Mouse (Mus musculus) kidney, embryonic 15.5 days (tissue): ENCODE measurements around the gene Lat2. TPM values are rescaled to one million over a fixed set of nuclear protein-coding genes. Genes with fewer than 3 reads are reported as not detected.

Experiments
- ATAC-seq: fragments of 200-750 bp; cut with Nextera tagmentation; replicated peaks from 2 replicates; pipeline ENCODE4 v1.8.0; 2017; ENCODE audit warnings: moderate TSS enrichment; ENCODE audit not compliant: low FRiP score
- H3K27ac ChIP-seq: fragments of 300-500 bp; sonication (generic); 2 replicates; pipeline ENCODE4 v1.5.1; 2015; ENCODE audit warnings: mild to moderate bottlenecking, inconsistent platforms
- H3K27me3 ChIP-seq: fragments of 300-500 bp; sonication (generic); 2 replicates; pipeline ENCODE4 v1.6.1; 2015; ENCODE audit warnings: inconsistent platforms
- H3K36me3 ChIP-seq: fragments of 300-500 bp; sonication (generic); 2 replicates; pipeline ENCODE4 v1.6.1; 2015; ENCODE audit warnings: inconsistent platforms
- H3K4me1 ChIP-seq: fragments of 300-500 bp; sonication (generic); 2 replicates; pipeline ENCODE4 v1.6.1; 2015; ENCODE audit warnings: inconsistent platforms
- H3K4me2 ChIP-seq: fragments of 300-500 bp; sonication (generic); 2 replicates; pipeline ENCODE4 v1.6.1; 2015; ENCODE audit warnings: moderate library complexity, mild to moderate bottlenecking, inconsistent platforms
- H3K4me3 ChIP-seq: fragments of 300-500 bp; sonication (generic); replicated peaks from 2 replicates; pipeline ENCODE4 v1.5.1; 2015; ENCODE audit warnings: mild to moderate bottlenecking, inconsistent platforms
- H3K9ac ChIP-seq: fragments of 300-500 bp; sonication (generic); 2 replicates; pipeline ENCODE4 v1.6.1; 2015; ENCODE audit warnings: mild to moderate bottlenecking, inconsistent platforms
- H3K9me3 ChIP-seq: fragments of 300-500 bp; sonication (generic); replicated peaks from 2 replicates; pipeline ENCODE4 v1.6.1; 2016; ENCODE audit warnings: inconsistent platforms
- WGBS: fragments of 180-500 bp; shearing (Covaris S2); methylation state at CpG from one replicate; pipeline ENCODE4 v1.1.7; 2015; ENCODE audit warnings: mixed read lengths; 5-methylcytosine and 5-hydroxymethylcytosine counted together
- polyA plus RNA-seq: library from polyadenylated mRNA; unstranded; fragments of >200 nt; fragmentation: Nextera tagmentation; extraction: Ambion mirVana; gene quantifications from 2 replicates; pipeline ENCODE4 v1.2.1, GENCODE M21; 2015

The Lat2 gene
- polyA plus RNA-seq, 1 experiment from 2014 or later, result 3.2 TPM

DNA sequence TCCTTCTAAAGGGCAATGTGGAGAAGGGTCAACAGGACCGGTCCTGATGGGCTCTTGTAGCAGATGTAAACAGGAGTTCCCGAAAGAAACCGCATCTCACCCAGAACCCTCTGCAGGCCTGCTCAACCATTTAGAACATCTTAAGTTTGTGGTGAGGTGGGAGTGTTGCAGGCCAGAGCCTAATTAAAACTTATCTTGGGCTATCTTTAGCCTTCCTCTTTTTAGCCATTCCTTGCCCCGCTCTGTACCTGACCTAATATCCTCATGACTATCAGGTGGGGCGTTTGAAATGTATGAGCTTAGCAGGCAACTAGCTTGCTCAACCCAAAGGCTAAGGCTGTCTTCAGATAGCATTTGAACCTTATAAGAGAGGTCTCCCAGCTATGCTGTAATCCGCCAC lies 49.1 kb downstream of the Lat2 start:
- no peak for ATAC-seq
- no peaks in the 10 kb centered on the region for H3K36me3 ChIP-seq
- no peaks in the 10 kb centered on the region for H3K27me3 ChIP-seq
- H3K4me2 ChIP-seq, result no peak overlapping the region
- no peak overlapping the region for H3K27ac ChIP-seq
- H3K9ac ChIP-seq, result no peak overlapping the region
- H3K4me1 ChIP-seq, result peaks cover 17% of the 10 kb centered on the region
- H3K4me3 ChIP-seq, result no peak overlapping the region
- no peaks in the 10 kb centered on the region for H3K9me3 ChIP-seq
- WGBS, result 90% methylated on average over 6 of the region's 6 CpGs

DNA sequence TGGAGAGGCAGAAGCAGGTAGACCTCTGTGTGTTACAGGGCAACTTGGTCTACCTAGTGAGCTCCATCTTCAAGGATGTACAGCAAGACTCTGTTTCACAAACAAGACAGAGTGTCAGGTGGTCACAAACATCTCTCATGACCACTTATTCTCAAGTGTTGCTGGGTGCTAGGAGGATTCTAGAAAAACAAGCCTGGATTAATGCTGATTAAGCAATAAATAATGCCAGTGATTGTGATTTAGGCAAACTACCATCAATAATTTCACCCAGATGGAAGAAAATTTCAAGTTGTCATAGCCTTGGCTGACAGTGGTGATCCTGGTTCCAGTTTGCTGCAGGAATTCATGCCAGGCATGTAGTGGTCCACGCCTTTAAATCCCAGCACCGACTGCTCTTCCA lies 50.6 kb downstream of the Lat2 start:
- Histone ChIP-seq H3K4me2 (no peak overlapping the region), H3K9ac (no peak overlapping the region), H3K27ac (no peak overlapping the region), H3K9me3 (no peaks in the 10 kb centered on the region), H3K36me3 (no peaks in the 10 kb centered on the region), H3K27me3 (no peaks in the 10 kb centered on the region), H3K4me1 (peaks cover 14% of the 10 kb centered on the region), H3K4me3 (no peak overlapping the region)
- 98% methylated on average over 2 of the region's 2 CpGs for WGBS
- no peak for ATAC-seq

DNA sequence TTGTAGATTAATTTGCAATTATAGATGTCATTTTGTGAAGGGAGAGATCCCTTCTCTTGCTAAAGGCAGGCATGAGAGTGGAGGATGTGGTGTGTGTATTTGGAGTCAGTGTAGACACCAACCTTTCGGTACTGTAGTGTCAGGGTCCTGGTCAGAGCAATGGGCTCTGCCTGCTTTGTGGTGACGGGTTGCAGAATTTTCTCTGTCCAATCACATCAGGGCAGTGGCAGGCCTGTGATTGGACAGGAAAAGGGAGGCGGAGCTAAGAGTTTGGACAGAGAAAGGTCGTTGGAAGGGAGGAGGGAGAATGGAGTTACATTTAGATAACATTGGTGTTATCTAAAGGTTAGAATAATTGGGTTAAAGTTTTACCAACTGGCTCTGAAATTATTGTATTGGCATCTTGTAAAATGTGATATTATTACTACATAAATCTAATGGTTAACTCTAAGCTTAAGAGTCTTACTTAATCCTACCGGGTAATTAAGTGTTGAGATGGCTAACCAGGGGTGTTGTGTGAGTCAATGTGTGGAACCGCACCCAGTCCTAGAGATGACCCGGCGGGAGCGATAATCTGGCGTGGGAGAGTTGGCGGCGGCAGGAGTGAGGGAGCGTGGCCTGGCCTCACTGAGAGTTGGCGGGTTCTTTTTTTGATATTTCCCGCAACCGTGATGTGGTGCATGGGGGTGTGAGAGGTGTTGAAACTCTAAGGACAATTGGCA lies 54.2 kb downstream of the Lat2 start:
- no peak overlapping the region for H3K4me2 ChIP-seq

DNA sequence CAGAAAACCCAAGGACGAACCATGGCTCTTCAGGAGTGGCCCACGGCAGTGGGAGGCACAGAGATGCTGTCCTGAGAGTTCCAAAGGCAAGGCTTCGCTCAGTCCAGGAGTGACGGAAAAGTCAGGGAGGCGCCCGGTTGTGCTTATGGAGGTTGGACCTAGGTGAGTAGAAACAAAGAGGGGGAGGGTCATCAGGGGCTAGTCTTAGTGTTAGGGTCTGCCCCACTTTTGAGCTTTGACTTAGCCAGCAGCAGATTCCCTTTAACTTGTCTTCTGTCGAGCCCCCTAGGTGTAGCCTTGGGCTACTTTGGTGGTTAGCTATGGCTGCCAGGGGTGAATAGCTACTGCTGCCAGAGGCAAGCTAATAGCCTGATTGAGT lies 54.8 kb downstream of the Lat2 start, which contains the start of gene Syna:
TSS of gene Syna (minus strand) at position 101 of the 379 bp plus-strand sequence.
- no peak for ATAC-seq
- Histone ChIP-seq H3K27me3 (no peaks in the 10 kb centered on the region), H3K36me3 (no peaks in the 10 kb centered on the region), H3K9me3 (0 out of 2 replicates have a peak, but pooled peaks cover 3% of the 10 kb centered on the region), H3K9ac (no peak within 1 kb of the TSS), H3K4me2 (no peak within 1 kb of the TSS), H3K4me3 (no peak within 1 kb of the TSS), H3K4me1 (peaks cover 11% of the 10 kb centered on the region), H3K27ac (no peak within 1 kb of the TSS)
- WGBS, result 85% methylated on average over 7 of the region's 7 CpGs

More for the DNA sequence above, 54.2 kb downstream of the Lat2 start:
- H3K27me3 ChIP-seq, result no peaks in the 10 kb centered on the region
- peaks cover 5% of the 10 kb centered on the region for H3K4me1 ChIP-seq
- H3K4me3 ChIP-seq, result no peak overlapping the region
- H3K9me3 ChIP-seq, result 0 out of 2 replicates have a peak, but pooled peaks cover 3% of the 10 kb centered on the region
- 84% methylated on average over 16 of the region's 16 CpGs for WGBS
- H3K36me3 ChIP-seq, result no peaks in the 10 kb centered on the region
- no peak for ATAC-seq
- no peak overlapping the region for H3K27ac ChIP-seq
- H3K9ac ChIP-seq, result no peak overlapping the region

GRCm38 (mm10) chr5:134555463-134556164 lies 59.2 kb downstream of the Lat2 start:
- no peak overlapping the region for H3K9ac ChIP-seq
- H3K4me1 ChIP-seq, result peaks cover 32% of the 10 kb centered on the region
- no peaks in the 10 kb centered on the region for H3K36me3 ChIP-seq
- H3K4me3 ChIP-seq, result 0 out of 2 replicates have a peak overlapping the region, but pooled peaks have one; percentile 4
- ATAC-seq, result no peak; the same call in 1 of the 2 replicates
- 0 out of 2 replicates have a peak, but pooled peaks cover 3% of the 10 kb centered on the region for H3K9me3 ChIP-seq
- H3K27ac ChIP-seq, result peak overlapping the region; percentile 61
- H3K27me3 ChIP-seq, result no peaks in the 10 kb centered on the region
- WGBS, result 10% methylated on average over 20 of the region's 20 CpGs
- H3K4me2 ChIP-seq, result peak overlapping the region; percentile 43

DNA sequence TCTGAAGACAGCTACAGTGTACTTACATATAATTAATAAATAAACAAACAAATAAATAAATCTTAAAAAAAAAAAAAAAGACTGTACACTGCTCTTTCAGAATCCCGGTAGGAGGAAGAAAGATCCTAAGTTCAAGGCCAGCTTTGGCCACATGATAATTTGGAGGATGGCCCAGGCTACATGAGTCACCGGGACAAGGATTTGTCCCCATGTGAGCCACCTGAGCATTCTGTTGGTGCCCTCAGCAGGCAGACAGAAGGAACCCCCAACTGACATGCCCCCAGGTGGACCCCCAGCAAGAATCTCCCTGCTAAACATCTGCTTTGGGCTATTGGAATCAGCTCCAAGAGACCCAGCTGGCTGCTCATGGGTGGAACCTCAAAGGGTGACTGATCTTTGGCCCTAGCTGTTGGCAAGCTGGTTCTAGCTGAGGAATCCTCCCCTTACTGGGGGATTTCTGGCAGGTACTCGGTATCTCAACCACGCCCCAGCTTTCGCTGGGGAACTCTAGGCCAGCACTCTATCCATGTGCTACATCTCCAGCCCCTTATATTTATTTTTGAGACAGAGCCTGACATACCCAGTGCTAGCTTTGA lies 60.8 kb downstream of the Lat2 start:
- no peaks in the 10 kb centered on the region for H3K36me3 ChIP-seq
- H3K4me1 ChIP-seq, result peaks cover 45% of the 10 kb centered on the region
- no peak overlapping the region for H3K9ac ChIP-seq
- 82% methylated on average over 5 of the region's 5 CpGs for WGBS
- no peak overlapping the region for H3K4me3 ChIP-seq
- no peaks in the 10 kb centered on the region for H3K27me3 ChIP-seq
- H3K9me3 ChIP-seq, result 0 out of 2 replicates have a peak, but pooled peaks cover 3% of the 10 kb centered on the region
- no peak overlapping the region for H3K4me2 ChIP-seq
- ATAC-seq, result no peak
- H3K27ac ChIP-seq, result no peak overlapping the region

GRCm38 (mm10) chr5:134552110-134552972 lies 62.5 kb downstream of the Lat2 start, which contains the start of gene Clip2:
Gene Clip2 (minus strand): TSS chr5:134552434.
- peaks cover 57% of the 10 kb centered on the region for H3K4me1 ChIP-seq

GRCm38 (mm10) chr5:134551233-134552109 lies 63.4 kb downstream of the Lat2 start:
- peak overlapping the region; percentile 74 for H3K4me3 ChIP-seq
- H3K4me1 ChIP-seq, result peaks cover 63% of the 10 kb centered on the region
- no peaks in the 10 kb centered on the region for H3K27me3 ChIP-seq
- H3K9me3 ChIP-seq, result no peaks in the 10 kb centered on the region
- no peaks in the 10 kb centered on the region for H3K36me3 ChIP-seq
- peak overlapping the region; percentile 93 for H3K27ac ChIP-seq
- H3K9ac ChIP-seq, result peak overlapping the region; percentile 86
- 0 out of 2 replicates have a peak, but pooled peaks have one; percentile 2 for ATAC-seq
- peak overlapping the region; percentile 75 for H3K4me2 ChIP-seq
- 1% methylated on average over 52 of the region's 52 CpGs for WGBS

More at GRCm38 (mm10) chr5:134552110-134552972, 62.5 kb downstream of the Lat2 start, which contains the start of gene Clip2:
- Histone ChIP-seq H3K36me3 (no peaks in the 10 kb centered on the region), H3K9me3 (no peaks in the 10 kb centered on the region), H3K27ac (peak within 1 kb of the TSS; percentile 93), H3K27me3 (no peaks in the 10 kb centered on the region), H3K9ac (peak within 1 kb of the TSS; percentile 86), H3K4me2 (peak within 1 kb of the TSS; percentile 75), H3K4me3 (peak within 1 kb of the TSS; percentile 74)
- WGBS, result 1% methylated on average over 61 of the region's 61 CpGs
- ATAC-seq, result peak; percentile 93

- no peak for ATAC-seq
- Histone ChIP-seq H3K9ac (peak overlapping the region; percentile 86), H3K4me3 (peak overlapping the region; percentile 74), H3K4me2 (peak overlapping the region; percentile 75), H3K27me3 (no peaks in the 10 kb centered on the region), H3K27ac (peak overlapping the region; percentile 93), H3K9me3 (no peaks in the 10 kb centered on the region), H3K36me3 (no peaks in the 10 kb centered on the region), H3K4me1 (peaks cover 66% of the 10 kb centered on the region)
- 8% methylated on average over 6 of the region's 6 CpGs for WGBS
Observed at GRCm38 (mm10) chr5:134550836-134551232, 64.0 kb downstream of the Lat2 start.
